Mouse (Mus musculus) kidney, adult 2 months (tissue): ENCODE results near the gene Arl14. TPM values are rescaled to one million over a fixed set of nuclear protein-coding genes. Genes with fewer than 3 reads are reported as not detected.

Experiments
- DNase-seq: peaks from one replicate; pipeline ENCODE4 v3.0.0; 2021
- H3K27ac ChIP-seq: fragments of 200-500 bp; 2 replicates; pipeline ENCODE4 v1.5.1; 2012; ENCODE audit warnings: low read depth, low read length, control low read depth, inconsistent platforms; ENCODE audit not compliant: insufficient read depth
- H3K27me3 ChIP-seq: fragments of 200-500 bp; replicated peaks from 2 replicates; pipeline ENCODE4 v1.6.1; 2012; ENCODE audit warnings: mild to moderate bottlenecking, moderate library complexity, low read length, inconsistent platforms; ENCODE audit not compliant: control insufficient read depth, insufficient read depth
- H3K36me3 ChIP-seq: fragments of 200-500 bp; 2 replicates; pipeline ENCODE4 v1.6.1; 2012; ENCODE audit warnings: mild to moderate bottlenecking, moderate library complexity, low read length, inconsistent platforms; ENCODE audit not compliant: control insufficient read depth, insufficient read depth
- H3K4me1 ChIP-seq: fragments of 200-500 bp; 2 replicates; pipeline ENCODE4 v1.6.1; 2011; ENCODE audit warnings: low read length; ENCODE audit not compliant: control insufficient read depth, insufficient read depth
- H3K4me3 ChIP-seq: fragments of 200-500 bp; 2 replicates; pipeline ENCODE4 v1.5.1; 2011; ENCODE audit warnings: mild to moderate bottlenecking, low read depth, low read length, control low read depth; ENCODE audit not compliant: insufficient read depth
- CTCF ChIP-seq: fragments of 200-500 bp; conservative IDR thresholded peaks from 2 replicates; pipeline ENCODE4 v1.5.1; 2011; ENCODE audit warnings: low read depth, mild to moderate bottlenecking, control low read depth, low read length, moderate library complexity, mixed read lengths; ENCODE audit not compliant: insufficient read depth, insufficient read length
- POLR2A ChIP-seq: fragments of 200-500 bp; IDR thresholded peaks from one replicate; pipeline ENCODE4 v1.6.1; 2011; ENCODE audit warnings: low read depth, low read length, control low read depth
- WGBS: fragments of 180-500 bp; shearing (Covaris S2); methylation state at CpG from one replicate; pipeline ENCODE4 v1.1.7; 2018; 5-methylcytosine and 5-hydroxymethylcytosine counted together
- polyA plus RNA-seq: library from polyadenylated mRNA; depleted of rRNA; stranded (reverse); fragments of >200 nt; gene quantifications from 2 replicates; pipeline ENCODE4 v1.2.3, GENCODE M21; 2012

The Arl14 gene
- polyA plus RNA-seq, 1 experiment, result not detected

DNA sequence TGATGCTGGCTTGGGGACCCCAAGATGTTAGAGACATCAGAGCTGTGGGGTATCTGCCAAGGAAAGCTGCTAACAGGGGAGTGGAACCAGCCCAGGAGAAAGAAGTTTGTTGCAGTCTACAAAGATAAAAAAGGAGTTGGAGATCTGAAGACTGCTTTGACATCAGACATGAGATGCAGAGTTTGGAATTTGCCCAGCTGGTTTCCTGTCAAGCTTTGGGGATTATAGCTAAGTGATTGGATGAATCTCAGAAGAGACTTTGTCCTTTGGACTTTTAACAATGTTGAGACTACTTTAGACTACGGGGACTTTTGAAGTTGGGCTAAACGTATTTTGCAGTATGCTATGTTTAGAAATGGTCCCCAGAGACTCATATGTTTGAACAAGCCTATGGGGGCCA lies 21.0 kb upstream of the Arl14 start:
- Histone ChIP-seq H3K36me3 (no peaks in the 10 kb centered on the region), H3K4me3 (no peak overlapping the region), H3K4me1 (peaks cover 5% of the 10 kb centered on the region; the same call in 1 of the 2 replicates), H3K27me3 (no peaks in the 10 kb centered on the region), H3K27ac (no peak overlapping the region)
- 51% methylated on average over 2 of the region's 2 CpGs for WGBS
- peak; percentile 63 for DNase-seq
- TF ChIP-seq POLR2A (no peak), CTCF (no peak)

DNA sequence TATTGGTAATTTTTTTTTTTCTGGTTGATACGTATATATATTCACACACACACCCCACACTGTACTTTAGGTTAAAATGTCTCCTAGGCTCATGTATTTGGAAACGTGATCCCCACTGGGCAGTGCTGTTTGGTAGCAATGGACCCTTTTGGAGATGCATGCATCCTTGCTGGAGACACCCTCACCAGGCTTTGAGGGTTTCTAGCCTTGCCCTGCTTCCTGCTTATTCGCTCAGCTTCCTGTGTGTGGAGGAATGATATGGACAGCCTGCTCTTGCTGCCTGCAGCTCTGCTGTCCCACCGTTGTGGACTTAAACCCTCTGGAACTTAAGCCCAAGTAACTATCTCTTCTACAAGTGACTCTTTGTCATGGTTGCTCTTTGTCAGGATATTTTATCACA lies 19.3 kb upstream of the Arl14 start:
- Histone ChIP-seq H3K36me3 (no peaks in the 10 kb centered on the region), H3K4me3 (no peak overlapping the region), H3K27ac (no peak overlapping the region), H3K27me3 (no peaks in the 10 kb centered on the region), H3K4me1 (peaks cover 5% of the 10 kb centered on the region; the same call in 1 of the 2 replicates)
- 70% methylated on average over 4 of the region's 4 CpGs for WGBS
- DNase-seq, result no peak
- TF ChIP-seq POLR2A, result no peak
- TF ChIP-seq CTCF, result no peak

DNA sequence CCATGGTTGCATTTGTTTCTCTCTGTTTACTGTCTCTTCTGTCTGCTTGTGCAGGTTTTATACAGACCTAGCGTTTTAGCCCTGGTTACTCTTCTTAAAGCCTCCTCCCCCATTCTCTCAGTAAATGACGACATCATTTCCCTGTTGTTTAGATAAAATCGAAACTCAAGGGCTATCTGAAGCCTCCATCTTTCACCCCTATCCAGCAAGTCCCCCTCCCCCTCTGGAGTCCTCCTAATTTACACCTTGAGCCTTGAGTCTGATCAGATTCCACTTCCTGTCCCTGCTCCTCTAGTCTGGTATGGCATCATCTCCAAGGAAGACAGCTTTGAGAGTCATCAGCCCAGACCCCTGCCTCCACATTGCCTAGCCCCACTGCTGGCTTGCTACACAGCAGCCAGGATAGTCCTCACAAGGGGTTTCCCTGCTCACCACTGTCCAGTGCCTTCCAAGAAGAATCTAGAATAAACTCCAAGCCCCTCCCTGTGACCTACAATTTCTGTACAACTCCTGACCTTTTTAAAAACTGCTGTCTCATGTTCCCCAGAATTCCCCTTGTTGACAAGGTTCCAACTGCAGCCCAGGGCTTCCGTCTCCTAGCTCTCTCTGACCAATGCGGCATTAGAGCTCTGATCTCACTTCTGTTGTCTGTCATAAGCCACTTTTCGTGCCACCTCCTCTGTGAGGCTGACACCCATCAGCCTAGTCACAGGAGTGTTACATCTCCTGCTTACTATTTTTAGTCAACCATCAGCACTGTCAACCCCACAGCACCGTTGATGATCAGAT lies 16.8 kb upstream of the Arl14 start:
- H3K4me1 ChIP-seq, result peaks cover 5% of the 10 kb centered on the region; the same call in 1 of the 2 replicates
- no peak overlapping the region for H3K27ac ChIP-seq
- peak; percentile 34 for DNase-seq
- no peaks in the 10 kb centered on the region for H3K27me3 ChIP-seq
- no peaks in the 10 kb centered on the region for H3K36me3 ChIP-seq
- TF ChIP-seq CTCF, result no peak
- TF ChIP-seq POLR2A, result no peak
- WGBS, result 34% methylated on average over 7 of the region's 7 CpGs
- H3K4me3 ChIP-seq, result no peak overlapping the region

- H3K27ac ChIP-seq, result no peak overlapping the region
- no peak overlapping the region for H3K4me3 ChIP-seq
- WGBS, result 84% methylated on average over 10 of the region's 10 CpGs
- H3K27me3 ChIP-seq, result no peaks in the 10 kb centered on the region
- no peaks in the 10 kb centered on the region for H3K36me3 ChIP-seq
- no peak for DNase-seq
- TF ChIP-seq POLR2A, result no peak
- no peak for TF ChIP-seq CTCF
- peaks cover 5% of the 10 kb centered on the region; the same call in 1 of the 2 replicates for H3K4me1 ChIP-seq
These were observed 15.9 kb upstream of the Arl14 start for GRCm38 (mm10) chr3:69206193-69206893.

DNA sequence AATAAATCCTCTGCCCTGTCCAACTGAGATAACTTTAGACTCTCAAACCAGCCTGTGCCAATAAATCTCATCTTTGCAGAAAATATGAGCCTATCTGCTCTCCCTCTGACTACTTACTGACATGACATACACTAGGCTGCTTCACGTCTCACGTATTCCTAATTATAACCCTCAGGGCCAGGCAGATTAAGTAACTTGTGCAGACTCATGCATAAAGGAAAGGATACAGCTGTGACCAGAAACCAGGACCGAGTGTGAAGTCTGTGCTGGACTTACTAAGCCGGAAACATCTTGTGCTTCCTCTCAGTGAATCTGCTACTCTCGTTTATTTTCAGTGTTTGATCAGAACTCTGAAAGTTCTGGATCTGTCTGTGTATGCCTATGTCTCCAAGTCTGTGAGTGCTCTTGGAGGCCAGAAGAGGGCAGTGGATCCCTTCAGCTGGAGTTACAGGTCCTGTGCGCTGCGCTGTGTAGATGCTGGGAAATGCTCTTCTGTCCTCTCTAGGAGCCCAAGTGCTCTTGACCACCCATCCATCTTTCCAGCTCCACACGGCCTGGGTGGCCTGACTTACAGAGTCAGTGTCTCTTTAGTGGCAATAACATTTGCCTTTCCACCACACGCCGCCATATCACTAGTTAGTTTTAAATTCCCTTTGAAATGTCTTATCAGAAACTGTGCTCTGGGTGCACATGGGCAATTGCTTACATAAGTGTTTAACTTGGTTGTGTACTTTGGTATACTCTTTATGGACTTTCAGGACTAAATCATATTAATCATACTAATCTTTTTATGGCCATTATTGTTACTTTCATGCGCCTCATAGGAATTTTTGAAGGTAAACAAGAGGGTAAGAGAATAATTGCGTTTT lies 13.5 kb upstream of the Arl14 start:
- H3K27me3 ChIP-seq, result no peaks in the 10 kb centered on the region
- H3K4me3 ChIP-seq, result no peak overlapping the region
- no peak overlapping the region for H3K27ac ChIP-seq
- TF ChIP-seq POLR2A (no peak), CTCF (peak; percentile 56)
- 0 out of 2 replicates have a peak, but pooled peaks cover 5% of the 10 kb centered on the region for H3K4me1 ChIP-seq
- no peak for DNase-seq
- H3K36me3 ChIP-seq, result no peaks in the 10 kb centered on the region
- 61% methylated on average over 12 of the region's 12 CpGs for WGBS

- TF ChIP-seq CTCF (no peak), POLR2A (no peak)
- Histone ChIP-seq H3K27ac (no peak overlapping the region), H3K27me3 (no peaks in the 10 kb centered on the region), H3K36me3 (no peaks in the 10 kb centered on the region), H3K4me3 (no peak overlapping the region), H3K4me1 (no peaks in the 10 kb centered on the region)
- 89% methylated on average over 2 of the region's 2 CpGs for WGBS
- DNase-seq, result no peak
These were observed 10.0 kb upstream of the Arl14 start for GRCm38 (mm10) chr3:69212246-69212645.
